Mouse (Mus musculus): ENCODE results near the gene Mast4. TPM values are rescaled to one million over a fixed set of nuclear protein-coding genes. Genes with fewer than 3 reads are reported as not detected.

Mast4 gene
- total and polyA plus RNA-seq, 3 experiments = 2.7 to 7.0 TPM; not detected in 1

DNA sequence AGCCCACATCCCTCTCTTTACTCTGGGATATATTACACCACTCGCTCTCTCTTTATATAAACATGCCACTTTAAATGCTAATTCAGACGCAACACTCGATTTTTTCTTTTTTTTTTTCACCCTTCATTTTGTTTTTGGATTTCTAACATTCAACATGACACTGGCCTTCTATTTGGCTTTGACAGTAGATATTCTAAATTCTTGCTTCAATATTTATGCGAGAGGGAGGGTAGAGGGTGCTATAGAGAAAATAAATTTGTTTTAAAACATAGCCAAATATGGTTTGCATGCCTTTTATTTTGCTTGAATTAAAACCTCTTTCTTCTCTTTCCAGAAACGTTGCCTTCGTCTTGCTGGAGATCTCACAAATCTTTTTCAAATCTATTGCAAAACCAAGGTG, 315.8 kb downstream of the Mast4 start:
- DNase-seq (ENCODE audit: low read depth, low spot score) = no peak
- Histone ChIP-seq H3K36me3 (ENCODE audit: control insufficient read depth in 1 of 2, insufficient read depth in 2 of 2, low read length in 2 of 2) (no peaks in the 10 kb centered on the region), H3K27me3 (ENCODE audit: control insufficient read depth in 1 of 2, insufficient read depth in 2 of 2, low read length in 2 of 2) (no peaks in the 10 kb centered on the region; a peak in 1 of 4 replicates), H3K9me3 (replicated peaks; ENCODE audit: insufficient read depth, low read length) (no peaks in the 10 kb centered on the region), H3K27ac (ENCODE audit: control insufficient read depth, low read depth, low read length) (no peak overlapping the region), H3K9ac (ENCODE audit: control insufficient read depth, low read depth, low read length, poor library complexity, severe bottlenecking) (no peak overlapping the region), H3K4me3 (ENCODE audit: control insufficient read depth in 1 of 2, insufficient read depth in 1 of 2, low read depth in 2 of 2, low read length in 2 of 2) (no peak overlapping the region), H3K4me1 (ENCODE audit: control insufficient read depth in 1 of 2, insufficient read depth in 2 of 2, low read length in 2 of 2) (no peaks in the 10 kb centered on the region), H3K79me2 (ENCODE audit: control insufficient read depth, insufficient read depth, low read length, poor library complexity) (no peaks in the 10 kb centered on the region)
- TF ChIP-seq TCF12 (IDR thresholded peaks at IDR 0.05; ENCODE audit: low read depth, low read length) (no peak), TAL1 (IDR thresholded peaks at IDR 0.05; ENCODE audit: low read length) (no peak), CTCF (IDR thresholded peaks at IDR 0.05 in 2 of 3, conservative IDR thresholded peaks at IDR 0.05 in 1 of 3; ENCODE audit: control insufficient read depth in 1 of 3, insufficient read depth in 1 of 3, low read depth in 2 of 3, low read length in 3 of 3, poor library complexity in 1 of 3, severe bottlenecking in 1 of 3) (no peak), POLR2AphosphoS2 (IDR thresholded peaks at IDR 0.05; ENCODE audit: low read length) (no peak)

DNA sequence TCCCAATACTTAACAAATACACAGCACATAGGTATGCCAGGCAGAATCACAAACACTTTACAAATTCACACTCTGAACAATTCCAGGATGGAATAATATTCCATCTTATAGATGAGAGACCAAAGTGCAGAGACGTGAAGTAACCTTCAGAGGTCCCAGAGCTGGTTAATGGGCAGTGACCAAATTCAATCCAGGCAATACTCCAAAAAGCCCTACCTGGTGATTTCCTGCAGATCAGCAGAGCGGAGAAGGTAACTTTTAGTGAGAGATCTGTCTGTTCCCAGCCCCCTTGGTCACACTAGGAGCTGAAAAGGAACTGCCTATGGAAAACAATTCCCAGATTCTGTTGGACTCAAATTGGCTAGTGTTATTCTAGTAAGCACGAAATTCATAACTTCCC, 316.6 kb downstream of the Mast4 start:
- no peaks in the 10 kb centered on the region for H3K4me1 ChIP-seq (ENCODE audit: control insufficient read depth in 1 of 2, insufficient read depth in 2 of 2, low read length in 2 of 2)
- no peaks in the 10 kb centered on the region for H3K9me3 ChIP-seq (replicated peaks; ENCODE audit: insufficient read depth, low read length)
- no peak for TF ChIP-seq CHD1 (IDR thresholded peaks at IDR 0.05; ENCODE audit: low read depth, low read length)
- TF ChIP-seq EP300 (IDR thresholded peaks at IDR 0.05; ENCODE audit: low read depth in 1 of 2, low read length in 2 of 2) = no peak
- TF ChIP-seq POLR2AphosphoS2 (IDR thresholded peaks at IDR 0.05; ENCODE audit: low read length) = no peak
- TF ChIP-seq POLR2AphosphoS5 (IDR thresholded peaks at IDR 0.05; ENCODE audit: borderline replicate concordance, low read depth, low read length) = no peak
- no peak for TF ChIP-seq ELF1 (IDR thresholded peaks at IDR 0.05; ENCODE audit: low read depth, low read length)
- no peak for TF ChIP-seq POLR2A (IDR thresholded peaks at IDR 0.05; ENCODE audit: control insufficient read depth in 1 of 2, insufficient read depth in 1 of 2, low read depth in 1 of 2, low read length in 2 of 2, poor library complexity in 1 of 2)
- TF ChIP-seq MEF2A (IDR thresholded peaks at IDR 0.05; ENCODE audit: extremely low read depth, insufficient replicate concordance, low read depth, low read length, poor library complexity, severe bottlenecking) = no peak
- no peak for TF ChIP-seq SIN3A (IDR thresholded peaks at IDR 0.05; ENCODE audit: low read length)
- no peak for TF ChIP-seq CHD2 (IDR thresholded peaks at IDR 0.05; ENCODE audit: low read length)
- TF ChIP-seq MAZ (IDR thresholded peaks at IDR 0.05; ENCODE audit: low read depth, low read length) = no peak
- no peak for TF ChIP-seq USF1 (IDR thresholded peaks at IDR 0.05; ENCODE audit: low read depth, low read length)
- TF ChIP-seq ZC3H11A (IDR thresholded peaks at IDR 0.05; ENCODE audit: low read depth, low read length) = no peak
- TF ChIP-seq NRF1 (IDR thresholded peaks at IDR 0.05; ENCODE audit: insufficient read depth, low read depth, low read length, poor library complexity, severe bottlenecking) = no peak
- TF ChIP-seq BHLHE40 (IDR thresholded peaks at IDR 0.05; ENCODE audit: borderline replicate concordance, low read depth, low read length) = no peak
- TF ChIP-seq ZKSCAN1 (IDR thresholded peaks at IDR 0.05; ENCODE audit: low read depth, low read length) = no peak
- no peak for TF ChIP-seq MAX (IDR thresholded peaks at IDR 0.05; ENCODE audit: low read length)
- no peak for TF ChIP-seq E2F4 (IDR thresholded peaks at IDR 0.05; ENCODE audit: borderline replicate concordance, low read depth, low read length)
- no peak for TF ChIP-seq TCF12 (IDR thresholded peaks at IDR 0.05; ENCODE audit: low read depth, low read length)
- no peak for TF ChIP-seq TBP (IDR thresholded peaks at IDR 0.05; ENCODE audit: low read depth, low read length)
- no peak for TF ChIP-seq MYB (IDR thresholded peaks at IDR 0.05; ENCODE audit: low read depth, low read length)
- no peaks in the 10 kb centered on the region for H3K36me3 ChIP-seq (ENCODE audit: control insufficient read depth in 1 of 2, insufficient read depth in 2 of 2, low read length in 2 of 2)
- H3K27me3 ChIP-seq (ENCODE audit: control insufficient read depth in 1 of 2, insufficient read depth in 2 of 2, low read length in 2 of 2) = no peaks in the 10 kb centered on the region; a peak in 1 of 4 replicates
- H3K9ac ChIP-seq (ENCODE audit: control insufficient read depth, low read depth, low read length, poor library complexity, severe bottlenecking) = no peak overlapping the region
- no peak for DNase-seq (ENCODE audit: low read depth, low spot score)
- H3K4me3 ChIP-seq (ENCODE audit: control insufficient read depth in 1 of 2, insufficient read depth in 1 of 2, low read depth in 2 of 2, low read length in 2 of 2) = no peak overlapping the region
- H3K79me2 ChIP-seq (ENCODE audit: control insufficient read depth, insufficient read depth, low read length, poor library complexity) = no peaks in the 10 kb centered on the region
- no peak overlapping the region for H3K27ac ChIP-seq (ENCODE audit: control insufficient read depth, low read depth, low read length)

All from MEL (cell line).